Mouse (Mus musculus): Measurements from ENCODE around the gene Rbm18.
"Not testable (repeated sequence)": the region's sequence is repeated elsewhere in the genome, so short reads cannot be mapped to it uniquely, and the experiment has no call there.

Rbm18 gene

DNA sequence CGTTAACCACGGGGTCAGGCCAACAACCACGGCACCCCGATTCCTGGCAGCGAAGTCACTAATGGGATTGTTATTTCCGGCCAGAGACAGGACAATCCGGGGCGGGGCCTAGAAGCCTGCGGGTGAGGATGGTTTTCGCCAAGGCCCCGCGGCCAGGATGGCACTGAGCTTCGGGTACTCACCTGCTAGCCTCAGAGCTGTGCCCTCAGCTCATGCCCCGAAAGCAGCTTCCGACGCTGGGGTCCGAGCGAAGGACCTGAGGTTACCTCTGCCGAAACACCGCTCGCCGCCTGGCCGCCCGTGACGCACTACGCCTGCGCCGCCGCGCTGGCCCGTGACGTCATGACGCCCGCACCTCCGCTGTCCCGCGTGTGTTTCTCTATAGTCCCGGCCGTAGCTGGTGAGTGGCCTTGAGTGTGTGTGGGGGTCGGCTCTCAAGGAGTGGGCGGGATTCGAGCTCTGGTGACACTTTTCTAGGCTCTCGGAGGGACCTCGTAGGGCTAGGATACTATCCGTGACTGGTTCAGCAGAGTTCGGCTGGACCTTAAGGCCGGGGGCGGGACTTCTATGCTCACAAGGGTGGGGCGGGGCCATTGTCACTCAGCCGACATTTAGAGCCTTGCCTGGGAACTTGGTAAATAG lies at the start of gene Rbm18, which contains the start of gene Mrrf:
Gene Rbm18, minus strand, starts transcription at position 474 of the 642 bp plus-strand sequence.
Gene Mrrf, plus strand, starts transcription at position 90 of the 642 bp plus-strand sequence.
- DNase-seq, result peak; percentile 90

GRCm38 (mm10) chr2:36184876-36185275 lies 48.3 kb upstream of the Rbm18 start:
- DNase-seq, result no peak

DNA sequence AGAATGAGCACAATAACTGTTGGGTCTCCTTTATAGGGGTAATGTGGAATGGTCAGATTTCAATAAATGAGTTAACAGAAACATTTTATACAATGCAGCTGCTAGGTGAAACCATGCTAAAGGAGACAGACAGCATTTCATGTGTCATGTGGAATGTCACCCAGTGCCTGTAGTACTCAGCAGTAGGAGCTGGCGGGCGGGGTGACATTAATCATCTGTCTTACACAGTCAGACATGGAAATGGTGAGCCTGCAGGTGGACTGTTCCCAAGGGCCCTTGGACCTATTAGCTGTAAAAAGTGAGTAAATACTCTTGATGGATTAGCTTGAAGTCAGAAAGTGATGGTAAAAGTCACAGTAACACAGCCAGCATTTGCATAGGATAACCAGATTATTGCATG lies 47.6 kb upstream of the Rbm18 start:
- DNase-seq, result no peak

- no peak for DNase-seq
Observed at GRCm38 (mm10) chr2:36183278-36183677, 46.7 kb upstream of the Rbm18 start.

GRCm38 (mm10) chr2:36181587-36182368 lies 45.2 kb upstream of the Rbm18 start:
- not testable (repeated sequence) for DNase-seq

DNA sequence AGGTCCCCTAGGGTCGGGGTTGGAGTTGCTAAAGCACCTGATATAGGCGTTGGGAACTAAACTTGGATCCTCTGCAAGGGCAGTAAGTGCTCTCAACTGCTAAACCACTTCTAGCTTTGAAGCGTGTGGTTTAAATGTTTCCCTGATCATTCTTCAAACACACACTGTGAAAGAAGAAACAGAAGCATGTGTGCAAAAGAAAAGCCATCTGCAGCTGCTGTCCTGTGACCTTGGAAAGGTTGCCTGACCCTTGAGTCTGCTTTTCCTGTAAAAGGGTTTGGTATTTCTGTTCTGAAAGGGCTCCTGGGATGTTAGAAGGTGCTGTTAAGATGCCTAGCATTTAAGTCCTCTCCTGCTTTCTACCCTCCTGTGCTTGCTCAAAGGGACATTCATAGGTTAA lies 42.9 kb upstream of the Rbm18 start:
- no peak for DNase-seq

GRCm38 (mm10) chr2:36172574-36172973 lies 36.0 kb upstream of the Rbm18 start:
- no peak for DNase-seq

DNA sequence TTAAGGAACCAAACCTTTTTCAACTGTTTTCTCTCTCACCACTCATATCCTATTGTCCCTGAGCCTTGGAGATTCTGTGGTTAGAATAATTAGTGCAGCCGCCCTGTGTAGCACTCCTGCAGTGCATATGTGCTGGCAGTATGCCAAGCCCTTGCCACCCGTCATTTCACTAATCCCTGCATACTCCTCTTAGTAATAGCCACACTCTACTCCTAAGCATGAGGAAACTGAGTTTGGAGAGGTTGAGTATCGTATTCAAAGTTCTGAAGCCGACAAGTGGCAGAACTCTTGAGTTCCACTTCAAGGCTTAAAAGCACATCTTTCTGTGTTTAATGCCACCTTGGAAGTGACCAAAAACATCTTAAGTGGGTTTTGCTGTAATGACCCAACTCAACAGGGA lies 35.6 kb upstream of the Rbm18 start:
- DNase-seq, result no peak

- no peak for DNase-seq
Observed at GRCm38 (mm10) chr2:36169176-36169575, 32.6 kb upstream of the Rbm18 start.

DNA sequence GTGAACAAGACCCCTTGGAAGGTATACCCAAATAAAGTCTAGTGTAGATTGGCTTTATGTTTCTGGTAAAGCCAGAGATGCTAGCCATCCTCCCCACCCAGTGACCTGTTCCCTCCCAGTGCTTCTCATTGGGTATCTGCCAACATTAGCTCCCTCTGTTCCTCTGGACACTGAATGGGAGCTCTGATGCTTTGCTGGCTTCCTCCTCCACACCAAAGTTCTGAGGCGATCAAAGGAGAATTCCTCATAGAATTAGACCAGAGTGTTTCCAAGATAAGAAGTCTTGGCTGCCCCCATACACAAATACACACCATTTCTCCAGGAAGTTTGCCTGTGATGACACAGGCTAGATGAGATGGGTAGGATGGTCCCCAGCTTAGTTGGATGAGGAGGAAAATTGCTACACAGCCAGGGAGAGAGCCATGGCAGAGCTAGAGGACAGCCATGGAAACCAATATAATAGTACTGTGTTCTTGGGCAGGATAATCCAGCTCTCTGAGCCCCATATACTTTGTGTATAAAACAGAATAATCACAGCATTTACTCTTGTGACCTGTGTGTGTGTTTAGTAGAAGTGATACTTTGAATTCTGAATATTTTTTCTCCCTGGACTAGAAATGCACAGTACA lies 31.5 kb upstream of the Rbm18 start:
- no peak for DNase-seq

GRCm38 (mm10) chr2:36159336-36159735 lies 22.8 kb upstream of the Rbm18 start:
- DNase-seq, result no peak

DNA sequence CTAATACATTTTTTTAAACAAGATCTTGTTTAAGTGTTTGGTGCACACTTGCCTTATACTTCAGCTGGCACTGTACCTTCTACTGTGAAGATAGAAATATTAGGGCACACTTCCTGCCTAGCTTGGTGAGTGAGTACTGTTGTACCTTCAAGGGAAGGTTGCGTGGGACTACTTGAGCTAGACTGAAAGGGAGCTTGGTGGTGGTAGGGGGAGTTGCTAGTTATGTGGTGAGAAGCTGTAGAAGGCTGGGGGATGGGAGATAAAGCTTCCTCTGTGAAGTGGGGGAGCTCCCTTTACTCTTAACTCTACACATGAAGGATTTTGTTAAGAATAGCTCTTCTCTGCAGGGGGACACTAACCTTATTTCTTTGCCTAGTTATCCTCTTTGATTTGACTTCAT lies 20.9 kb upstream of the Rbm18 start:
- DNase-seq, result no peak

- not testable (repeated sequence) for DNase-seq
Observed at GRCm38 (mm10) chr2:36152401-36152800, 15.8 kb upstream of the Rbm18 start.

GRCm38 (mm10) chr2:36148876-36149365 lies 12.3 kb upstream of the Rbm18 start:
- no peak for DNase-seq

- DNase-seq, result no peak
Observed at GRCm38 (mm10) chr2:36139096-36139495, 2.5 kb upstream of the Rbm18 start.

- no peak for DNase-seq
Observed at GRCm38 (mm10) chr2:36135887-36136286, 686 bp downstream of the Rbm18 start.

GRCm38 (mm10) chr2:36129051-36129450 lies 7.5 kb downstream of the Rbm18 start:
- no peak for DNase-seq

DNA sequence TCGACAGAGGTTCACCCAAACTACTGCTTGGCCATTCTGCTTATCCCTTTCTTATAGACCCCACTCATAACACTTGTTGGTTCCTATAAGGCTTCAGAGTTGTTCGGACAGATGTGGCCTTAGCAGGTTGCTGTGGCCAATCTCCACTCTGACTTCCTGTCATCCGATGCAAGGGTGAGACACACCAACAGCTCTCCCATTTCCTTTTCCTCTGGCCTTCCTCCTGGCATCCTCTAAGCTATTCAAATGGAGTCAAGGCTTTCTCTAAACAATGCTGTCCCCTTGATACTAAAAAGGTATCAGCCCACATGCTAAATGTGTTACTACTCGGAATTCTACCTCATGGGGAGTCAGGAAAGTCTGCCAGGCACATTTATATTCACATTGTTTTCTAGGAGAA lies 8.6 kb downstream of the Rbm18 start:
- no peak for DNase-seq

DNA sequence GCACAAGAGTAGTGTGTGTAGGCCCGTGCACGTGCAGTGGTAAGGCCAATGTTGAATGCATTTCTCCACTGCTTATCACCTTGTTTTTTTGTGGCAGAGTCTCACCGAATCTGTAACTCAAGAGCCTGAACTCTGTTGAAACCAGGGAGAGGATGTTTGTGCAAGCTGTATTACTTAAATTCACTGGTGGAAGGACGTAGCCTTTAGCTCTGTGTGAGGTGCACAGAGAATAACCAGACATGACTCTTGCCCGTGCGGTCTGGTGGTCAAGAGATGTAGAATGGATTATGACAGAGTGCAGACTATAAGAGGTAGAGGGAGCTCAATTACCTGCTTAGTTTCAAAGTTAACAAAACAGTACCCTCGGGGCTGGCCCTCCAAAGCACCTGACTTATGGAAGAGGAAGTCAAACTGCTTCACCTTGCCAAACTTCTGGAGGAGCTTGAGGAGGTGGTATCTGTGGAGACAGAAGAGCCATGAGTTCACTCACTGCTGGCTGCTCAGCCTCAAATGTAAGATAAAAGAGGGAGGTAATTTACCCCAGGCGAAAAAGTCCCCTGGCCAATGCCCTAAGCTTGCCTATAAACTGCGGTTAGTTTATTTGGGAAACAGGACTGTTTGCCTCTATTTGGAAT lies 9.7 kb downstream of the Rbm18 start:
- DNase-seq, result no peak

GRCm38 (mm10) chr2:36112632-36113031 lies 23.9 kb downstream of the Rbm18 start:
- DNase-seq, result no peak

DNA sequence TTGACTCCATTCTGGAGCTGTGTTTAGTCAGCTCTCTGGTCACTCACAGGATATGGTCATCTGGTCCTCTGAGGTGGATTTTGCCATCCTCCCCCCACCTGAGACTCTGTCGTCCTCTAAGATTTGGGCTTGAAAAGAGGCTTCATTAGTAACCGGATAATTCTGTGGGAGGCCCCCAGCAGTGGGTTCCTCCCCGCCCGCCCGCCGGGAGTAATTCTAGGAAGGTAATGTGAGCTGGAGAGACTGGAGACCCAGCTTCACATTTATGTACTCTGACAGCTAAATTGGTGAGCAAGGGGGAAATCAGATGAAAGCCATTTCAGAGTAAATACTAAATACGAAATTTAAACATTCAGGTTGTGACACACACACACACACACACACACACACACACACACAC lies 28.0 kb downstream of the Rbm18 start:
- no peak for DNase-seq

DNA sequence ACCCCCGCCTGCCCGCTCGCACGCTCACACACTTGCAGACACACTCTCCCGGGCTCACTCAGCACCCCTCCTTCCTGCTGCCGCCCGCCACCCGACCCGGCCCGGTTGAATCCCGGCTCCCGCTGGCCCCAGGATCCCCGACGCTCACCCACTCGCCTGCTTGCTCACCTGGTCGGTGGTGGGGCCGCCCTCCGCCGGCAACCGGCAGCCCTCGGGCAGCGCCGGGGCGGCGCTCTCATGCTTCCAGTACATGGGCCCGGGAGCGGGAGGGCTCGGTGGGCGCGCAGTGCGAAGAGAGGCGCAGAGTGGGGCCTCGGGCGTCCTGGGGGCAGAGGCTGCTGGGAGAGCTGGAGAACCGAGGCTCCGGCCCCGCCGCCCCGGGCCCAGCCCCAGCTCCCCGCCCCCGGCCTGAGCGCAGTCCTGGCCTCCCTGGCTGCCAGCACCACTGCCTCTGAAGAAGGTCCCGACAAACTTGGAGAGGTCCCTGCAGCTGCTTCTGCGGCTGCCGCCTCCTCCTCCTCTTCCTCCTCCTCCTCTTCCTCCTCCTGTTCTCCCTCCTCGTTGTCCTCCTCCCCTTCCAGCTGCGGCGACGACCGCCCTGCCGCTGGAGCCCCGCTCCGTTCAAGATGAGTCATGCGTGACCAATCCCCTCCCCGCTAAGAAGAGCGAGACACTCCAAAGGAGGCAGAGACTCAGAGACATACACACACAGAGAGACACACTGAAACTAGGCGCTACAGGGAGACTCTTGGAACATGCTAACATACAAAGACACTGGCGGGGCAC lies 31.4 kb downstream of the Rbm18 start, which contains the start of gene Lhx6:
Gene Lhx6, minus strand, starts transcription at position 453 of the 786 bp plus-strand sequence.
- DNase-seq, result no peak
